Mouse (Mus musculus): Measurements from ENCODE around the gene Mob2. TPM values are rescaled to one million over a fixed set of nuclear protein-coding genes. Genes with fewer than 3 reads are reported as not detected.

Mob2 gene
- polyA plus RNA-seq, 1 experiment from 2014 or later = 52.9 TPM

- Histone ChIP-seq H3K4me2 (ENCODE audit: low read depth, low read length, severe bottlenecking) (no peak overlapping the region), H3K36me3 (ENCODE audit: control insufficient read depth, insufficient read depth, low read length) (no peaks in the 10 kb centered on the region), H3K27ac (ENCODE audit: low read depth, low read length) (no peak overlapping the region), H3K9me3 (ENCODE audit: control insufficient read depth, low read length) (no peaks in the 10 kb centered on the region), H3K4me3 (ENCODE audit: low read depth, low read length) (no peak overlapping the region), H3K4me1 (replicated peaks; ENCODE audit: control insufficient read depth, insufficient read depth, low read length) (peaks cover 5% of the 10 kb centered on the region; the same call in 1 of the 2 replicates), H3K27me3 (ENCODE audit: control insufficient read depth, insufficient read depth, low read length) (no peaks in the 10 kb centered on the region), H3K9ac (ENCODE audit: low read length) (no peak overlapping the region)
- no peak for ATAC-seq (replicated peaks; ENCODE audit: low FRiP score)
- 97% methylated on average over 3 of the region's 3 CpGs for WGBS
- DNase-seq (ENCODE audit: low spot score) = no peak
Observed at GRCm38 (mm10) chr7:142055431-142055830, 5.4 kb downstream of the Mob2 start.

DNA sequence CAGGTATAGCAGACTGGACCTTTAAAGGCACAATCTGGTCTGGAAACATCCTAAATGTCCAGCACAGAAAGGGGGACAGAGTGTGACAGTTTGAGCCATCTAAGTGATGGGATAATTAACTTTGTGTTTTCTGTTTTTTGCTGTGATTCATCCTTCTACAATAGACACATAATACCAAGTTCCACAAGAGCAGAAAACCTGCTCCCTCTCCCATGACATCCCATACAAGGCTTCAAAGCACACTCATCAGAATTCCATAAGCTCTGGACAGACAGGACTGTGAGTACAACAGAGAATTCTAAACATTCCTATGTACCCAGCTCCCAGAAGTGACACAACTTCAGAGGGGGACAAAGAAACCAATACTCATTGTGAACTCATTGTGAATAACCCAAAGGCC lies 10.3 kb downstream of the Mob2 start:
- Histone ChIP-seq H3K9me3 (ENCODE audit: control insufficient read depth, low read length) (no peaks in the 10 kb centered on the region), H3K27me3 (ENCODE audit: control insufficient read depth, insufficient read depth, low read length) (no peaks in the 10 kb centered on the region), H3K4me2 (ENCODE audit: low read depth, low read length, severe bottlenecking) (no peak overlapping the region), H3K27ac (ENCODE audit: low read depth, low read length) (no peak overlapping the region), H3K4me1 (replicated peaks; ENCODE audit: control insufficient read depth, insufficient read depth, low read length) (no peaks in the 10 kb centered on the region), H3K36me3 (ENCODE audit: control insufficient read depth, insufficient read depth, low read length) (no peaks in the 10 kb centered on the region), H3K9ac (ENCODE audit: low read length) (no peak overlapping the region), H3K4me3 (ENCODE audit: low read depth, low read length) (no peak overlapping the region)
- no peak for ATAC-seq (replicated peaks; ENCODE audit: low FRiP score)
- DNase-seq (ENCODE audit: low spot score) = no peak

GRCm38 (mm10) chr7:142045932-142046331 lies 14.9 kb downstream of the Mob2 start:
- Histone ChIP-seq H3K4me2 (ENCODE audit: low read depth, low read length, severe bottlenecking) (no peak overlapping the region), H3K9ac (ENCODE audit: low read length) (no peak overlapping the region), H3K36me3 (ENCODE audit: control insufficient read depth, insufficient read depth, low read length) (no peaks in the 10 kb centered on the region), H3K27me3 (ENCODE audit: control insufficient read depth, insufficient read depth, low read length) (no peaks in the 10 kb centered on the region), H3K27ac (ENCODE audit: low read depth, low read length) (no peak overlapping the region), H3K9me3 (ENCODE audit: control insufficient read depth, low read length) (no peaks in the 10 kb centered on the region), H3K4me3 (ENCODE audit: low read depth, low read length) (no peak overlapping the region), H3K4me1 (replicated peaks; ENCODE audit: control insufficient read depth, insufficient read depth, low read length) (no peaks in the 10 kb centered on the region; the same call in 1 of the 2 replicates)
- DNase-seq (ENCODE audit: low spot score) (no peak), ATAC-seq (replicated peaks; ENCODE audit: low FRiP score) (no peak)
- WGBS = 93% methylated on average over 1 of the region's 1 CpGs

- Histone ChIP-seq H3K4me2 (ENCODE audit: low read depth, low read length, severe bottlenecking) (no peak overlapping the region), H3K9ac (ENCODE audit: low read length) (no peak overlapping the region), H3K4me1 (replicated peaks; ENCODE audit: control insufficient read depth, insufficient read depth, low read length) (no peaks in the 10 kb centered on the region; the same call in 1 of the 2 replicates), H3K27ac (ENCODE audit: low read depth, low read length) (no peak overlapping the region), H3K9me3 (ENCODE audit: control insufficient read depth, low read length) (no peaks in the 10 kb centered on the region), H3K4me3 (ENCODE audit: low read depth, low read length) (no peak overlapping the region), H3K27me3 (ENCODE audit: control insufficient read depth, insufficient read depth, low read length) (no peaks in the 10 kb centered on the region), H3K36me3 (ENCODE audit: control insufficient read depth, insufficient read depth, low read length) (no peaks in the 10 kb centered on the region)
- DNase-seq (ENCODE audit: low spot score) (no peak), ATAC-seq (replicated peaks; ENCODE audit: low FRiP score) (no peak)
- 18% methylated on average over 2 of the region's 2 CpGs for WGBS
Observed at GRCm38 (mm10) chr7:142045344-142045743, 15.5 kb downstream of the Mob2 start.

DNA sequence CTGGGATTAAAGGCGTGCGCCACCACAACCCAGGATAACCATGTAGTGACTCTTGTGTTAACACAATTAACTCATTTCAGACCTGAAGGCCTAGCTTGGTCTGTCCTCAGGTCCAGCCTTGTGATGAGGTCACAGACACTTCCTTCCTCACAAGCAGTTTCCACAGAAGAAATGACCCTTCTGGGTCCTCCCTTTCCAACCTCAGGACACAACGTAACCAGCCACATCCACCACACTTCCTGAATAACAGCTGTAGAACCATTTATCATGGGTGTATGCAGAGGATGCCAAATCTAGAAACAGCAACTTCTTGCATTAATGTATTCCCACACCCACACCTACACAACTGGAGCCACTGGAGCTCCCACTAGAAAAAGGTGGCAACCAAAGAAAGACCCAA lies 20.1 kb downstream of the Mob2 start:
- no peaks in the 10 kb centered on the region; the same call in 1 of the 2 replicates for H3K4me1 ChIP-seq (replicated peaks; ENCODE audit: control insufficient read depth, insufficient read depth, low read length)
- no peak overlapping the region for H3K4me2 ChIP-seq (ENCODE audit: low read depth, low read length, severe bottlenecking)
- no peak overlapping the region for H3K4me3 ChIP-seq (ENCODE audit: low read depth, low read length)
- H3K9me3 ChIP-seq (ENCODE audit: control insufficient read depth, low read length) = no peaks in the 10 kb centered on the region
- H3K27me3 ChIP-seq (ENCODE audit: control insufficient read depth, insufficient read depth, low read length) = no peaks in the 10 kb centered on the region
- H3K9ac ChIP-seq (ENCODE audit: low read length) = no peak overlapping the region
- no peak overlapping the region for H3K27ac ChIP-seq (ENCODE audit: low read depth, low read length)
- H3K36me3 ChIP-seq (ENCODE audit: control insufficient read depth, insufficient read depth, low read length) = no peaks in the 10 kb centered on the region
- ATAC-seq (replicated peaks; ENCODE audit: low FRiP score) (no peak), DNase-seq (ENCODE audit: low spot score) (no peak)
- 93% methylated on average over 3 of the region's 3 CpGs for WGBS

- no peaks in the 10 kb centered on the region for H3K9me3 ChIP-seq (ENCODE audit: control insufficient read depth, low read length)
- ATAC-seq (replicated peaks; ENCODE audit: low FRiP score) = peak; percentile 65; the same call in 1 of the 2 replicates
- no peaks in the 10 kb centered on the region for H3K27me3 ChIP-seq (ENCODE audit: control insufficient read depth, insufficient read depth, low read length)
- peak; percentile 58 for DNase-seq (ENCODE audit: low spot score)
- WGBS = 70% methylated on average over 4 of the region's 4 CpGs
- H3K4me1 ChIP-seq (replicated peaks; ENCODE audit: control insufficient read depth, insufficient read depth, low read length) = no peaks in the 10 kb centered on the region
- H3K4me2 ChIP-seq (ENCODE audit: low read depth, low read length, severe bottlenecking) = no peak overlapping the region
- H3K36me3 ChIP-seq (ENCODE audit: control insufficient read depth, insufficient read depth, low read length) = no peaks in the 10 kb centered on the region
- no peak overlapping the region for H3K9ac ChIP-seq (ENCODE audit: low read length)
- H3K4me3 ChIP-seq (ENCODE audit: low read depth, low read length) = no peak overlapping the region
- H3K27ac ChIP-seq (ENCODE audit: low read depth, low read length) = no peak overlapping the region
Observed at GRCm38 (mm10) chr7:142037553-142038170, 23.2 kb downstream of the Mob2 start.

DNA sequence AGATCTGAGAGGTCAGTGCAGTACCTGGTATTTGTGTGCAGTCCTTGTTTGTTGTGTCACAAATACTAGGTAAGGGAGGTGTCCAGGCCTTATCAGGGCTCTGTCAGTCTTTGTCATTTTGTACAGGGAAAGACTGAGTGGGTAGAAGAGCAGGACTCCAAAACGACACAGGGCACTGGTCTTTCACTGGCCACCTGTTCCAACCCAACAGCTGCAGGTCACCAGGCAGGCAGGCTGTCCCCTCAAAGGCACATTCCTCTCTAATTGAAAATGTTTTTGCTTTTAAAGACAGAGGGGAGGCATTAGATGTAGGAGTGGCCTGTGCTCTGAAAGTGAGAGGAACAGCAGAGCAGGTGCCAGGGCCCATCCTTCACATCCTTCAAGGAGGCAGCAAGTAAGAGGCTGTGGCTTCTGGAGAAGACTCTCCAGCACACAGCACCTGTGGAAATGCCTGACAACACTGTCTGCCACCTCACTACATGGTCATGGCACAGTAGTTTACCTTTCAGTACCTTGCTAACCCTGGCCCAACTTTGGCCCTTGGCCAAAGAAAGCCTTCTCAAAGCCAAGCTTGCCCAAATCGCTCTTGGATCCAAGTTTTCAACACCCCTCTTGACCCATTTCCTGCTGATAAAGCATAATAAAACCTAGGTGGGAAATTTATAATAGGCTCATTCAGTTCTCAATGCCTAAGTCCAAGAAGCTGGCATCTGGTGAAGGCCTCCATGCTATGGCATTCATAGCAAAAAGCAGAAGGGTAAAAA lies 25.6 kb downstream of the Mob2 start:
- 81% methylated on average over 2 of the region's 2 CpGs for WGBS
- no peaks in the 10 kb centered on the region for H3K4me1 ChIP-seq (replicated peaks; ENCODE audit: control insufficient read depth, insufficient read depth, low read length)
- DNase-seq (ENCODE audit: low spot score) = no peak
- no peak overlapping the region for H3K4me2 ChIP-seq (ENCODE audit: low read depth, low read length, severe bottlenecking)
- H3K9ac ChIP-seq (ENCODE audit: low read length) = no peak overlapping the region
- H3K9me3 ChIP-seq (ENCODE audit: control insufficient read depth, low read length) = no peaks in the 10 kb centered on the region
- H3K27me3 ChIP-seq (ENCODE audit: control insufficient read depth, insufficient read depth, low read length) = no peaks in the 10 kb centered on the region
- no peaks in the 10 kb centered on the region for H3K36me3 ChIP-seq (ENCODE audit: control insufficient read depth, insufficient read depth, low read length)
- no peak overlapping the region for H3K4me3 ChIP-seq (ENCODE audit: low read depth, low read length)
- no peak for ATAC-seq (replicated peaks; ENCODE audit: low FRiP score)
- H3K27ac ChIP-seq (ENCODE audit: low read depth, low read length) = no peak overlapping the region

- Histone ChIP-seq H3K27me3 (ENCODE audit: control insufficient read depth, insufficient read depth, low read length) (no peaks in the 10 kb centered on the region), H3K4me3 (ENCODE audit: low read depth, low read length) (no peak overlapping the region), H3K27ac (ENCODE audit: low read depth, low read length) (no peak overlapping the region), H3K9me3 (ENCODE audit: control insufficient read depth, low read length) (no peaks in the 10 kb centered on the region), H3K4me1 (replicated peaks; ENCODE audit: control insufficient read depth, insufficient read depth, low read length) (no peaks in the 10 kb centered on the region), H3K4me2 (ENCODE audit: low read depth, low read length, severe bottlenecking) (no peak overlapping the region), H3K36me3 (ENCODE audit: control insufficient read depth, insufficient read depth, low read length) (no peaks in the 10 kb centered on the region), H3K9ac (ENCODE audit: low read length) (no peak overlapping the region)
- no peak for ATAC-seq (replicated peaks; ENCODE audit: low FRiP score)
- DNase-seq (ENCODE audit: low spot score) = no peak
- 89% methylated on average over 2 of the region's 2 CpGs for WGBS
Observed at GRCm38 (mm10) chr7:142034198-142034597, 26.7 kb downstream of the Mob2 start.

DNA sequence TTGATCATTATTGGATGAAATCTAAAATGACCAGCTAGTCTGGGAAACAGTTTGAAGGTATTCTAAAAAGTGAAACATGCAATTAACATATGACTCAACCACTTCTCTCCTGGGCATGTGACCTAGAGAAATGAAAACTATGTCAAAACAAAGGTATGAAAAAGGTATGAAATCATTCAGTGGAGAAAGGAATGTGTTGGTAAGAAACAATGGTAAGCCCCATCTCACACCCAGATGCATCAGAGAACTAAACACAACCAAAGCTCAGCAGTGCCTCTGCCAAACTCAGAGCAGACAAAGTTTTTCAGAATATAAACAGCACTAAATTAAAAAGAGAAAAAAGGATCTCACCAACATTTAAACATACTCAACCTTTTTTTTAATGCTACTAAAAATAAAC lies 30.8 kb downstream of the Mob2 start:
- Histone ChIP-seq H3K36me3 (ENCODE audit: control insufficient read depth, insufficient read depth, low read length) (no peaks in the 10 kb centered on the region), H3K27me3 (ENCODE audit: control insufficient read depth, insufficient read depth, low read length) (no peaks in the 10 kb centered on the region), H3K9me3 (ENCODE audit: control insufficient read depth, low read length) (no peaks in the 10 kb centered on the region), H3K4me1 (replicated peaks; ENCODE audit: control insufficient read depth, insufficient read depth, low read length) (no peaks in the 10 kb centered on the region), H3K27ac (ENCODE audit: low read depth, low read length) (no peak overlapping the region), H3K9ac (ENCODE audit: low read length) (no peak overlapping the region), H3K4me2 (ENCODE audit: low read depth, low read length, severe bottlenecking) (no peak overlapping the region), H3K4me3 (ENCODE audit: low read depth, low read length) (no peak overlapping the region)
- no peak for DNase-seq (ENCODE audit: low spot score)
- no peak for ATAC-seq (replicated peaks; ENCODE audit: low FRiP score)

All from forebrain, embryonic 11.5 days (tissue).